Mouse (Mus musculus) gastrocnemius, postnatal 14 days (tissue): Measurements from ENCODE around the gene Dnajc11. TPM values are rescaled to one million over a fixed set of nuclear protein-coding genes. Genes with fewer than 3 reads are reported as not detected.

Experiments
- DNase-seq: peaks from one replicate; pipeline ENCODE4 v3.0.0; 2021; ENCODE audit warnings: mixed read lengths
- intact Hi-C: fragments of 180-260 bp; cut with DNase I; formaldehyde crosslinking; loops from one replicate; pipeline ENCODE4 v1.15.1; 2025; ENCODE audit warnings: low total_unique reads
- total RNA-seq, 2 experiments: library from RNA; stranded (reverse); gene quantifications; 2 replicates each; pipeline ENCODE4 v1.2.3; 2021

Gene Dnajc11
- total RNA-seq, 2 experiments from 2014 or later: 66.1 to 75.2 TPM

DNA sequence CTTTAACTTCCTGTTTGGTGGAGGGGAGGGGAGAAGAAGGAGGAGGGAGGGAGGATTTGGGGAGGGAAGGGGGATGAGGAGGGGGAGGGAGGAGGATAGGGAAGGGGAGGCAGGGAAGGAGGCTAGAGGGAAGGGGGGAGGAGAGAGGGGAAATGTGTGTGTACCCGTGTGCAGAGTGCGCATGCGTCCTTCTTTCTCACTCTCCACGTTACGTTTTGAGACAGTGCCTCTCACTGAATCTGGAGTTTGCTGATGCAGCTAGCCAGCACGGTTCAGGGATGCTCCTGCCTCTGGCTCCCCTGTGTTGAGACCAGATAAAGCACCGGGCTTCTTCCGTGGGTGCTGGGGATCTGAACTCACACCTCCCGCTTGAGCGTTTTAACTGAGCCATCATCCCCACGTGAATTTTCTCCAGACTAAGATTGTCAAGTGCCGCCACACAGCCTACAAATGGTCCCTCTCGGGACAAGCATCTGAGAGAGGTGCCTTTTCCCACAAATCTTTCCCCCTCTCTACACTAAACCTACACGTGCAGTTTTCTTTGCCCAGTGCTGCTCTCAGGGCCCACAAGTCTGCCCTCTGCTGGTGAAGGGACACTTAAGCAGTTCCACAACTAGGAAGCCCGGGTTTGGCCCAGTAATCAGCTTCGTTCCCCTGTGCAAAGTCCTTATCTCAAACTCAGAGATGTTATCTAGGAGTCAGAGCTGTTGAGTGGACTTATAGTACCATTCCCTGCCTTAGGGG lies 13.4 kb upstream of the Dnajc11 start:
- intact Hi-C loops: loop anchor here (10.0 kb wide), 1 partner anchor 55 kb away; the partner anchor contains the start of gene Camta1
- DNase-seq: peak; percentile 57

DNA sequence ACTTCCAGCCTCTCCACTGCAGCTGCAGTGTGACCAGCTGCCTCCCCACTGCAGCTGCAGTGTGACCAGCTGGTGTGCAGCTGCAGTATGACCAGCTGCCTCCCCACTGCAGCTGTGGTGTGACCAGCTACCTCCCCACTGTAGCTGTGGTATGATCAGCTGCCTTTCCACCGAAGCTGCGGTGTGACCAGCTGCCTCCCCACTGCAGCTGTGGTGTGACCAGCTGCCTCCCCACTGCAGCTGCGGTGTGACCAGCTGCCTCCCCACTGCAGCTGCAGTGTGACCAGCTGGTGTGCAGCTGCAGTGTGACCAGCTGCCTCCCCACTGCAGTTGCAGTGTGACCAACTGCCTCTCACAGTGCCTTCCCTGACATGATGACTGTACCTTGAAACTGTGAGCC lies 11.4 kb upstream of the Dnajc11 start:
- intact Hi-C loops: loop anchor here (10.0 kb wide), 1 partner anchor 57 kb away; the partner anchor contains the start of gene Camta1
- no peak for DNase-seq

DNA sequence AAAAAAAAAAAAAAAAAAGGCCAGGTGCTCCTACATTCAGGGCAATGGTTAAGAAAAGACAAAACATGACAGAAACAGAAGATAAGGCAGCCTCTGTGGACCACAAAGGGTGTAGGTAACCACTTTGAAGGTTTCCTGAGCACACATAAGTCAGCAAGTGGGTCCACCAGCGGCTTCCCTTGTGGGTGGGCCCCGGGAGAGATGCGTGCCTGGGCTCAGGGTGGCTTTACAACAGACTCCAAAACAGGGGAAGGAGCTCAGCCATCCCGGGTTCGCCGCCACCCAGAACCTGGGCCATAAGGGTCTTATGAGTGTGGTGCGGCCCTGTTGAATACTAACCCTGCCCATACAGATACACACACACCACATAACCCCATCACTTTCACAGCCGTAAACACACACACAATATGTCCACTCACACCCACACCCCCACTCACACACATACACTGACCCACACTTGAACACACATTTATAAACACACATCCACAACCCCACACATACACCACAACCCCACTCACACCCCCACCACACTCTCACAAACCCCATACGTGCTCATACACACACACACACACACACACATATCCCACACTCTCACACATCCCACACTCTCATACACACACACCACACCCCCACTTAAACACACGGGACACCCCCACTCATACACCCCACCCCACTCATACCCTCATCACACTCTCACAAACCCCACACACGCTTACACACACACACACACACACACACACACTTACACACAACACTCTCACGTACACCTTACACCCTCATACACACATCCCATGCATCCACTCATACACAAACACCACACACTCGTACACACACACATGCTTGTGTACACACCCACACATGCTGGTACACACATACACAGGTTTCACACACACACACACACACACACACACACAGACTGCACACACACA lies 651 bp upstream of the Dnajc11 start:
- intact Hi-C loops: no loop called here
- no peak for DNase-seq

DNA sequence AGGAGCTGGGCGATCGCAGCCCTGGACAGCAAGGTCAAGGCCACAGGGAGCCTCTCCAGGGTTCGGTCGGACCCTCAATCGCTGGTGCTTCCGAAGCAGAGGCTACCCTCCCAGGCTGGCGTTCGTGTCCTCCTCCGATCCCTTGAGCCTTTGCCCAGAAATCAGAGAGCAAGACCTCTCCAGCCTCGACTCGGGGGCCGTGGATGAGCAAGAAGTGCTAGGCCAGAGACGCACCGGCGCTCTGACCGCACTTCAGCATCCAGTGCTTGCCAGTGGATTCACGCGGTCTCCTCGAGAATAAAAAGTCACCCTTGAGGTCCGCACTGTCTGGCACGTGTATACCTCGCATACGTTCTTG lies 703 bp downstream of the Dnajc11 start:
- no peak for DNase-seq
- intact Hi-C loops: no loop called here

DNA sequence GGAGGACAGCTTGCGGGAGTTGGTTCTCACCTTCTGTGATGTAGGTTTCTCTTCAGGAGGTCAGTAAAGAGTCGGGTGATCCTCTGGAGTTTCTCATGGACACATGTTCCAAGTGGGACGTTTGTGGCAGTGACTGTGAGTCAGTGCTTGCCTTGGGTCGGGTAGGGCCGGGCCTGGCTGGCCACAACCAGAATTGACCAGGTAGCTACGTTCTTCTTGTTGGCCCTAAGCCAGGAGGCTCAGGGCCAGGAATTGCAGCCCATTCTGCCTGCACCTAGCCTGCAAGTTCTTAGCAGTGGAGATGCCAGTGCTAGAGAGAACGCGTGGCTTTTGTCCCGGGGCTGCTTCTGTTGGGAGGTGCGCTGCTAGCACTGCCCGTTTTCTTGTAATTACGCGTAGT lies 4.0 kb downstream of the Dnajc11 start:
- no peak for DNase-seq
- intact Hi-C loops: no loop called here

DNA sequence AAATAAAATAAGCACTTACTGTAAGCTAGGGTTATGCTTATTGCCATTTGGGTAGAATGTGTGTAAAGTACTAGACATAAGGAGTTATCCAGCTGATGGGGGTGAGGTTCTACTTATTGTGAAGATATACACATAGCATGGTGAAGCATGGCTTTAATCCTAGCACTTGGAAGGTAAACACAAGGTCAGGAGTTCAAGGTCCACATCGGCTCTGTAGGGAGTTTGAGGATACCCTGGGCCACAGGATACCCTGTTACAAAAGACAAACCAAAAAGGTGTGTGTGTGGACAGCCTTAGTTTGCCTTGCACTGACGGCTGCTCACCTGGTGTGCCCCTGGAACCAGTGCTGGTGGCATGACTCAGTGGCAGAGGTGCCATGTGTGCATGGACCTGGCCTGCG lies 4.6 kb downstream of the Dnajc11 start:
- intact Hi-C loops: no loop called here
- no peak for DNase-seq

DNA sequence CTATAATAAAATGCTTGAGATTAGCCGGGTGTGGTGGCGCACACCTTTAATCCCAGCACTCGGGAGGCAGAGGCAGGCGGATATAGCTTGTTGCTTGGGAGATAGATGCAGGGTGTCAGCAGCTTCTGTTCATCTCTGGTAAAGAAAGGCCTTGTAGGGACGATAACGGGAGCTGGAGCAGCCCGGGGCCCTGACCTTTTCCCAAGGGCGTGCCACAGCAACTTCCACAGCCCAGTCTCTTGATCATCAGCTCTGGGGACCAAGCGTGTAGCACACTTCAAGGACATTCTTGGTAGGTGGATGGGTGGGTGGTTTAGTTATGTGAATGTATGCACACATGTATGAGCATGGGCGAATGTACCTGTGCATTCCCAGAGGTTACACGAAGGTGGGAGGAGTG lies 12.7 kb downstream of the Dnajc11 start:
- no peak for DNase-seq
- intact Hi-C loops: no loop called here

DNA sequence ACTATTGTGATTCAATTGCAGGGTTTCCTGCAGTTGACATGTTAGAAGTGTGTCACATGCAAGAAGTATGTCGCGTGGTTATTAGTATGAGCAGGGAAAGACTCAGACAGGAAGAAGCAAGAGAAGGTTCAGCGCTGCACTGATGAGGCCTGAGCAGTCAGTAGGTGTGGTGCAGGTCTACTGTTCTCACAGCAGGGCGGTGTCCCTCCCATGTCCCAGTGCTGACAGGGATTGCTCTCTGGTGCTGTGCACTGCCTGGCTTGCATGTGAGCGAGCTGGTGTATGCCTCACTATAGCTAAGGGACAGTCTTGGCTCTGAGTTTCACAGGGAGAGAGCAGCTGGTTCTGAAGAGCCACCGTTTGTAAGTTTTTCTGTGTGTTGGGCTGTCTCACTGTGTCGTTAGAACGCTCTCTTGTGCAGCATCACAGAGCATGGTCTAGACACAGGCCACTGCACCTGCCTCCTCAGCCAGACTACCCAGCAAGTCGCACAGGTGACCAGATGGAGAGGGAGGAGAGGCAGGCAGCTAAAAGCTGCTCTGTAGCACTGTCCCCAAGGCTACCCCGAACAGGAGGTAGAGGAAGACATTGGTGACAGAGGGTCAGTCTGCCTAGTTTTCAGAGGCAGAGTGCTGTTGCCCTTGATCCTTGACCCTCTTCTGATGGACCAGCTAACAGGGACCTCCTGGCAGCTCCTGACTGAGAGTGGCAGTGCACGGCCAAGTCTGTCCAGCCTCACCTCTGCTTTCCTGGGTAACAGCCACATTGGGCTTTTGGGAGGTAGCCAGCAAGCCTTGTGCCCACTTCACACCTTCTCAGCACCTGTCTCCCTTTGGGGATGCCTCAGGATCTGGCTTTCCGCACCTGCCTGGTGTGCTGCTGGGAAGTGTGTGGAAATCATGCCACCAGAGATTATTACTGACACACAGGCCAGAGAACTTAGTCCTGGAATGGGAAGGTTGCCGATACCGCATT lies 15.3 kb downstream of the Dnajc11 start:
- intact Hi-C loops: no loop called here
- DNase-seq: no peak

DNA sequence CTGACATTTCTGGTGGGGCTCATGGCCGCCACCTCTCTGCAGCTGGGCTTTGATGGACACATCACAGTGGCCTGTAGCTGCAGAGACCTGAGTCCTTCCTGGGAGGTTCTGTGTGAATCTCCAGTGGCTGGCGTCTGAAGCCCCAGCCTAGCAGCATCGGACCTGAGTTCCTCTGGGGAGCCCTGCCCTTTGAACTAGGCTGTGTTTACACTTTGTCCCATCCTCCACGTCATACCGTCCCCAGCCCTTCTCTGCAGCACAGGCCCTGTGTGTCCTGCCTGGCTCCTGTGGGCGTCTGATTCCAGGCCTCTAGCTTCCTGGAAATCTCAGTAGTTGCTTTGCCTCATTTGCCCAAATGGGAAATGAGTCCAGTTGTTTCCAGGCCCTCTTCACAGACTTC lies 19.7 kb downstream of the Dnajc11 start:
- intact Hi-C loops: no loop called here
- no peak for DNase-seq

DNA sequence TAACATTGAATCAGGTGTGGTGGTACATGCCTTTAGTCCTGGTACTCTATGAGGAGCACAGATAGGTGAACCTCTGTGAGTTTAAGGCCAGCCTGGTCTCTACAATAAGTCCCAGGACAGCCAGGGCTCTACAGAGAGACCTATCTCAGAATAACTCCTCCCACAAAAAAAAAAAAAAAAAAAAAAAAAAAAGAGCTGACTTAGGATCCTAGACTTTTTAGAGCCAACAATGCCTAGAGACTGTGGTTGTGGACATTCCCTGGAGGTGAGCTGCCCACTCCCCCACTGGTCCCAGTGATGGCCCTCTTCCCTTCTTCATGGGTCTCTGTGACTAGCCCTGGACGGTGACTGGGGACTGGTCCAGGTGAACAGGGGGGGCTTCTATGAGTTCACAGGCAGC lies 22.3 kb downstream of the Dnajc11 start:
- intact Hi-C loops: no loop called here

DNA sequence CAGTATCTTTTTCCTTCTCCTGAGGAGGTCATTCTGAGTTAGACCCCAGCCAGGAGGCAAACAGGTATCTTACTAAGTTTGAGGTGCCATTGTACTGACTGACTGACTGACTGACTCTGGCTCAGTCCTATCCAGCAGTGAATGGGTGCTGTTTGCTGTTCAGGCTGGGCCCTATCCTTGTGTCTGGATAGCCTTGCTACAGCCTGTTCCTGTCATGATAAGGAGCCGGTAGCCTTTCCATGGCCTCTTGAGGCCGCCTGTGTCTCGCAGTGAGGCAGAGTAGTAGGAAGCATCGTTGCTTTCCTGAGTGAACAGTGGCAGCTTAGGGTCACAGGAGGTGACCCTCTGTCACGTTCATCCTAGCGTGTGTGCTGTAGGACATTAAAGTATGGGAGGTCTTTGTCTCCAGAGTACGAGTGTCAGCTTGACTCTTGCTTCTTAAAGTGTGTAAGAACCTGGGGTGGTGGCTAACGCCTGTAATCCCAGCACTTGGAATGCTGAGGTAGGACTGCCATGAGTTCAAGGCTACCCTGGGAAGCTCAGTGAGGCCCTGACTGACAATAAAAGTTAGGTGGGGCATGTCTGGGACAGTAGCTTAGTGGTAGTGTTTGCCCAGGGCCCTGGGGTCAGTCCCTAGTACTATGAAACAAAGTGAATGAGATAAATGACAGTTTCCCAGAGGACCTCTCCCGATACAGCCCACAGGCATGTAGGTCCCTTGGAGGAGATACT lies 24.3 kb downstream of the Dnajc11 start:
- intact Hi-C loops: no loop called here
- no peak for DNase-seq

More for the DNA sequence above, 22.3 kb downstream of the Dnajc11 start:
- no peak for DNase-seq

DNA sequence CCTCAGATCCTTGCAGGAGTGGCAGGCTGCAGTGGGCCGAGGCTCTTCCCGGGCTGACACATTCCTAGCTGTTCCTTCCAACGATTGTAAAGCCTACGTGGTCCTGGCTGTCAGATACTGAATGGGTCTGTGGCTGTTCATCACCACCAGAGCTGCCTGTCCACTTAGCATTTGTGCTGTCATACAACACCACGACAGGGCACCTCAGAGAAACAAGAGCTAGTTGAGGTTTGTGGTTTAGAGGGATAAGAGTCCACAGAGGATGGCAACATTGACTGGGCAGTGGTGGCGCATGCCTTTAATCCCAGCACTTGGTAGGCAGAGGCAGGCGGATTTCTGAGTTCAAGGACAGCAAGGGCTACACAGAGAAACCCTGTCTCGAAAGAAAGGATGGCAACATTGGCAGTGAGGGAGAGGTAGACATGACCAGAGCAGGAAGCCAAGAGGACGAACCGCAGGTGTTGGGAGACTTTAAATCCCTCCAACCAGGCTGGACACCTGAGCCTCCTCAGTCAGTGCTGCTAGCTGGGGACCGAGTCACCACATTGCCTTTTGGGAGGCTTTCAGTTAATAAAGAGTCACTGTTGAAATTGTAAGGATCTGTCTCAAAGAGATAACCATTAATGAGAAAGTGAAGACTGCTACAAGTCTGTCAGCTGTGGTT lies 26.5 kb downstream of the Dnajc11 start:
- no peak for DNase-seq
- intact Hi-C loops: no loop called here

DNA sequence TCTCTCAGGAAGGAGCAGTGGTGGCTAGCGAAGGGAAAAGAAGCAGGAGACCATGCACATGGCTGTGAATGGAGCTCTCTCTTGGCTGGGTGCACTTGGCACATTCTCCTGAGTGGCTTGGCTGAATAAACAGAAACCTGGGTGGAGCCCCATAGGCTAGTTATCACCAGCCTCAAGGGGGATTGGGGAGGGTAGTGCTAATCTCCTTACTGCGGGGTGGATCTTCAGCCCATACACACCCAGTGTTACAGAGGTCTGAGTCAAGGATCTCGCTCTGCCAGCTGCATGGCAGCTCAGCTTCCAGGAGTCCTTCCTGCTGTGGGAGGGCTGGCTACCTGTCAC lies 27.0 kb downstream of the Dnajc11 start:
- no peak for DNase-seq
- intact Hi-C loops: no loop called here

DNA sequence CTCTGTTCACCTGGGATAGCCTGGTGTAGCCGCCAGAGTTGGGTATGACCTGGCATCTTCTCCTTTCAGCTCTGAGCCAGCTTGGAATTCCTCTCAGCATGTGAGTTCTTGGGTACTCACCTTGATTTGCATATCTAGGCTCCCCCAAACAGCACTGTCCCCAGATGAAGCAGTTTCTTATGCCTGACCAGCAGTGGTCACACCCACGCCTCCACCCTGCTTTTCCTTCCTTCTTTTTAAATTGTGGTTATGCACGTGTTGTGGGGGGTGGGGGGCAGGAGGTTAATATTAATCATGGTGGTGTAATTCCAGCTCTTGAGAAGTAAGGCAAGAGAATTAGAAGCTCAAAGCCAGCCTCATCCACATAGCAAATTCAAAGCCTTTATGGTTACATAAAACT lies 29.3 kb downstream of the Dnajc11 start:
- intact Hi-C loops: no loop called here
- DNase-seq: no peak

DNA sequence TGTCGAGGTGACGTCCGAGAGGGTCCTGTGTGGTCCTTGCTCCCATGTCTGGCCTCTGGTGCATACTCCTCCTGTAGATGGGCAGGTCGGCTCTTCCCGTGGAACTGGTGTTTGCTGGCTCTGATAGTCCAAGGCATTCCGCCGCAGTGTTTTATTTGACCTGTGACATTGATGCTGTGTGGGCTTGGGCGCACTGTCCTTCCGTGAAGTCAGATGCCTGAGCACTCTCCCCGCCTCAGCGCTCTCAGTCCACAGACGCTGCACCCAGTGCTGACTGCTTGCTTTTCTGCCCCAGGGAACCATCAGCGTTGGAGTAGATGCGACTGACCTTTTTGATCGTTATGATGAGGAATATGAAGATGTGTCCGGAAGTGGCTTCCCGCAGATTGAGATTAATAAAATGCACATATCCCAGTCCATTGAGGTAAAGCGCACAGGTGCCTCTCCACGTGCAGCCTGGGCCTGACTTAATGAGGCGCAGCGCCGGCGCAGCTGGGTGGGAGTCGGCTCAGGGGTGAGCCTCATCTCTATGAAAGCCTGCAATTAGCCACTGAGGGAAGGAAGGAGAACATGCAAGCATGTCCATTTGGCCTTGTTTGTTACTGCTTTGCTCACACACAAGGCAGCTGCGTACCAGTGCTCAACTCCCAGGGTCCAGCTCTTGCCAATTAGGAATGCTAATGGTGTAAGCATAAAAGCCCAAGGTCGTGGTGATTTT lies 34.9 kb downstream of the Dnajc11 start:
- no peak for DNase-seq
- intact Hi-C loops: no loop called here

DNA sequence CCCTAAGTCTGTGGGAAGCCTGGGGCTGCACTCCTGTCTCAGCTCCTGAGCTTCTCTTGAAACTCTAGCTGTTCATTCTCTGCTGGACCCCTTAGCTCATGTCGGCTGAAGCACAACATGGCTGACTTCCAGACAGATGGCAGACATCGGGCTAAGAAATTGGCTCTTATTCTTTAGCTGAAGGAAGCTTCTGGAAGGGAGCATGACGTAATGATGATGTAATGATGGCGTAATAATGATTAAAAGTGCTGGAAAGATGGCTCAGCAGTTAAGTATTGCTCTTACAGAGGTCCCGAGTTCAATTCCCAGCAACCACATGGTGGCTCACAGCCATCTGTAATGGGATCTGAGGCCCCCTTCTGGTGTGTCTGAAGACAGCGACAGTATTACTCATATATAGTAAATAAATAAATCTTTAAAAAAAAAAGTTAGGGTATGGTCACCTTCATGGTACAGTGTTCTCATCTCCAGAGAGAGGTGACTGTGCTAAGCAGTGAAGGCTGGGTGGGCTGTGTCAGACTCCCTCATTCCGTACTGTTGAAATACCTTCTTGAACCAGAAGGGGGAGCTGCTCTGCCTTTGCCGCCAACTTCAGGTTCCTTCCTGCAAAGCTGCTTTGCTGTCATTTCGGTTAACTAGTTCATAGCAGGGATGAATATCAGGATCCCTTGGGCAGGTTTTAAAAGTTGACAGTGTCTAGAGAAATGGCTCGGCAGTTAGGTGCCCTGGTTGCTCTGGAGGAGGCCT lies 38.9 kb downstream of the Dnajc11 start:
- intact Hi-C loops: no loop called here
- DNase-seq: no peak

DNA sequence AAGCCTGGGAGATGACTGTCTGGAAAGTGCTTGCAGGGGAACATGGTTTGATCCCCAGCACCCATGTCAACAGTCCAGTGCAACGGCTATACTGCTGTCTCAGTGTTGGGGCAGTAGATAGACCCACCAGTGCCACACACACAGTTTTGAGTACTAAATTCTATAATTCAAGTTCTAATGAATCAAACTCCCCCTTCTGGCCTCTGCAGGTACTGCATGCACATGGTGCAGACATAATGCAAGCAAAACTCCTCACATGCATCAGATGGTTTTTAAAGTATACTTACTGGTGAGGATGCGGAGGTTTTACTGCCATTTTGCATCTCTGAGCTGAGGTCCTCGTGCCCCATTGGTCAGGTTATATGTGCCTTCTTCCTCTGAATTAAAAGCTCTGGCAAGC lies 42.0 kb downstream of the Dnajc11 start:
- no peak for DNase-seq
- intact Hi-C loops: loop anchor here (5.0 kb wide), 1 partner anchor 122 kb away; no protein-coding TSS in a partner anchor
